Mouse (Mus musculus): Measurements from ENCODE around the gene Ndst2. TPM values are rescaled to one million over a fixed set of nuclear protein-coding genes. Genes with fewer than 3 reads are reported as not detected.

Ndst2 gene
- polyA plus RNA-seq, 2 experiments: 13.2 to 22.8 TPM

GRCm38 (mm10) chr14:20767936-20768335, 33.6 kb upstream of the Ndst2 start:
- no peaks in the 10 kb centered on the region for H3K4me1 ChIP-seq (replicated peaks; ENCODE audit: control insufficient read depth in 2 of 2, insufficient read depth in 2 of 2, low read length in 1 of 2)
- WGBS (ENCODE audit: insufficient replicate concordance): 79% methylated on average over 7 of the region's 7 CpGs
- H3K27me3 ChIP-seq (ENCODE audit: control insufficient read depth, insufficient read depth, low read length): no peaks in the 10 kb centered on the region
- 0 out of 2 replicates have a peak, but pooled peaks cover 3% of the 10 kb centered on the region for H3K36me3 ChIP-seq (replicated peaks; ENCODE audit: control insufficient read depth, insufficient read depth, low read depth)
- no peak overlapping the region for H3K9ac ChIP-seq (replicated peaks)
- no peak for ATAC-seq (ENCODE audit: insufficient read depth)
- H3K27ac ChIP-seq: no peak overlapping the region
- no peaks in the 10 kb centered on the region for H3K9me3 ChIP-seq (ENCODE audit: control insufficient read depth, low read length)
- no peak for DNase-seq (ENCODE audit: low read depth in 3 of 3, low spot score in 3 of 3)
- TF ChIP-seq EP300 (IDR thresholded peaks at IDR 0.05; ENCODE audit: low read depth) (no peak), CTCF (IDR thresholded peaks at IDR 0.05; ENCODE audit: low read depth) (no peak)
- H3K4me3 ChIP-seq (ENCODE audit: insufficient read depth in 1 of 2, low read depth in 2 of 2, low read length in 2 of 2): no peak overlapping the region
- no peak overlapping the region for H3K4me2 ChIP-seq (ENCODE audit: low read depth)

GRCm38 (mm10) chr14:20765642-20766258, 31.4 kb upstream of the Ndst2 start:
- Histone ChIP-seq H3K36me3 (replicated peaks; ENCODE audit: control insufficient read depth, insufficient read depth, low read depth) (0 out of 2 replicates have a peak, but pooled peaks cover 3% of the 10 kb centered on the region), H3K27ac (no peak overlapping the region), H3K27me3 (ENCODE audit: control insufficient read depth, insufficient read depth, low read length) (no peaks in the 10 kb centered on the region), H3K4me3 (ENCODE audit: insufficient read depth in 1 of 2, low read depth in 2 of 2, low read length in 2 of 2) (no peak overlapping the region), H3K9me3 (ENCODE audit: control insufficient read depth, low read length) (no peaks in the 10 kb centered on the region), H3K4me2 (ENCODE audit: low read depth) (no peak overlapping the region), H3K4me1 (replicated peaks; ENCODE audit: control insufficient read depth in 2 of 2, insufficient read depth in 2 of 2, low read length in 1 of 2) (no peaks in the 10 kb centered on the region), H3K9ac (replicated peaks) (no peak overlapping the region)
- DNase-seq (ENCODE audit: low read depth in 3 of 3, low spot score in 3 of 3) (peak; percentile 41 to 56 (median 42)), ATAC-seq (ENCODE audit: insufficient read depth) (peak; percentile 56)
- WGBS (ENCODE audit: insufficient replicate concordance): 20% methylated on average over 12 of the region's 12 CpGs
- TF ChIP-seq EP300 (IDR thresholded peaks at IDR 0.05; ENCODE audit: low read depth): no peak
- TF ChIP-seq CTCF (IDR thresholded peaks at IDR 0.05; ENCODE audit: low read depth): peak; percentile 98

- Histone ChIP-seq H3K36me3 (replicated peaks; ENCODE audit: control insufficient read depth, insufficient read depth, low read depth) (0 out of 2 replicates have a peak, but pooled peaks cover 3% of the 10 kb centered on the region), H3K4me2 (ENCODE audit: low read depth) (no peak overlapping the region), H3K9me3 (ENCODE audit: control insufficient read depth, low read length) (no peaks in the 10 kb centered on the region), H3K4me1 (replicated peaks; ENCODE audit: control insufficient read depth in 2 of 2, insufficient read depth in 2 of 2, low read length in 1 of 2) (no peaks in the 10 kb centered on the region), H3K27me3 (ENCODE audit: control insufficient read depth, insufficient read depth, low read length) (no peaks in the 10 kb centered on the region), H3K4me3 (ENCODE audit: insufficient read depth in 1 of 2, low read depth in 2 of 2, low read length in 2 of 2) (no peak overlapping the region), H3K9ac (replicated peaks) (no peak overlapping the region), H3K27ac (no peak overlapping the region)
- ATAC-seq (ENCODE audit: insufficient read depth) (no peak), DNase-seq (ENCODE audit: low read depth in 3 of 3, low spot score in 3 of 3) (no peak)
- 66% methylated on average over 5 of the region's 5 CpGs for WGBS (ENCODE audit: insufficient replicate concordance)
- no peak for TF ChIP-seq EP300 (IDR thresholded peaks at IDR 0.05; ENCODE audit: low read depth)
These were observed 30.6 kb upstream of the Ndst2 start for GRCm38 (mm10) chr14:20764942-20765341.

- Histone ChIP-seq H3K4me1 (replicated peaks; ENCODE audit: control insufficient read depth in 2 of 2, insufficient read depth in 2 of 2, low read length in 1 of 2) (no peaks in the 10 kb centered on the region), H3K27me3 (ENCODE audit: control insufficient read depth, insufficient read depth, low read length) (no peaks in the 10 kb centered on the region), H3K36me3 (replicated peaks; ENCODE audit: control insufficient read depth, insufficient read depth, low read depth) (peaks cover 7% of the 10 kb centered on the region), H3K27ac (no peak overlapping the region), H3K9me3 (ENCODE audit: control insufficient read depth, low read length) (no peaks in the 10 kb centered on the region), H3K4me2 (ENCODE audit: low read depth) (no peak overlapping the region), H3K9ac (replicated peaks) (no peak overlapping the region), H3K4me3 (ENCODE audit: insufficient read depth in 1 of 2, low read depth in 2 of 2, low read length in 2 of 2) (no peak overlapping the region)
- TF ChIP-seq EP300 (IDR thresholded peaks at IDR 0.05; ENCODE audit: low read depth): no peak
- peak; percentile 37; the same call in 1 of the 2 replicates for TF ChIP-seq CTCF (IDR thresholded peaks at IDR 0.05; ENCODE audit: low read depth)
- ATAC-seq (ENCODE audit: insufficient read depth): no peak
- WGBS (ENCODE audit: insufficient replicate concordance): 58% methylated on average over 8 of the region's 8 CpGs
- DNase-seq (ENCODE audit: low read depth in 3 of 3, low spot score in 3 of 3): no peak
These were observed 24.5 kb upstream of the Ndst2 start for GRCm38 (mm10) chr14:20758768-20759435.

GRCm38 (mm10) chr14:20757370-20757907, 23.1 kb upstream of the Ndst2 start:
- H3K36me3 ChIP-seq (replicated peaks; ENCODE audit: control insufficient read depth, insufficient read depth, low read depth): peaks cover 7% of the 10 kb centered on the region
- no peak overlapping the region for H3K4me3 ChIP-seq (ENCODE audit: insufficient read depth in 1 of 2, low read depth in 2 of 2, low read length in 2 of 2)
- no peak for TF ChIP-seq EP300 (IDR thresholded peaks at IDR 0.05; ENCODE audit: low read depth)
- no peak for TF ChIP-seq CTCF (IDR thresholded peaks at IDR 0.05; ENCODE audit: low read depth)
- ATAC-seq (ENCODE audit: insufficient read depth) (no peak), DNase-seq (ENCODE audit: low read depth in 3 of 3, low spot score in 3 of 3) (no peak)
- H3K27ac ChIP-seq: no peak overlapping the region
- no peak overlapping the region for H3K9ac ChIP-seq (replicated peaks)
- WGBS (ENCODE audit: insufficient replicate concordance): 82% methylated on average over 22 of the region's 22 CpGs
- no peak overlapping the region for H3K4me2 ChIP-seq (ENCODE audit: low read depth)
- H3K27me3 ChIP-seq (ENCODE audit: control insufficient read depth, insufficient read depth, low read length): no peaks in the 10 kb centered on the region
- no peaks in the 10 kb centered on the region for H3K9me3 ChIP-seq (ENCODE audit: control insufficient read depth, low read length)
- no peaks in the 10 kb centered on the region for H3K4me1 ChIP-seq (replicated peaks; ENCODE audit: control insufficient read depth in 2 of 2, insufficient read depth in 2 of 2, low read length in 1 of 2)

All from liver, embryonic 14.5 days (tissue).